Mouse (Mus musculus): Measurements from ENCODE around the gene Snai3. TPM values are rescaled to one million over a fixed set of nuclear protein-coding genes. Genes with fewer than 3 reads are reported as not detected.
A peak's percentile ranks its signal among the peaks of the same experiment; 100 is the strongest.

Snai3 gene
- polyA plus RNA-seq, 1 experiment from 2014 or later = not detected

DNA sequence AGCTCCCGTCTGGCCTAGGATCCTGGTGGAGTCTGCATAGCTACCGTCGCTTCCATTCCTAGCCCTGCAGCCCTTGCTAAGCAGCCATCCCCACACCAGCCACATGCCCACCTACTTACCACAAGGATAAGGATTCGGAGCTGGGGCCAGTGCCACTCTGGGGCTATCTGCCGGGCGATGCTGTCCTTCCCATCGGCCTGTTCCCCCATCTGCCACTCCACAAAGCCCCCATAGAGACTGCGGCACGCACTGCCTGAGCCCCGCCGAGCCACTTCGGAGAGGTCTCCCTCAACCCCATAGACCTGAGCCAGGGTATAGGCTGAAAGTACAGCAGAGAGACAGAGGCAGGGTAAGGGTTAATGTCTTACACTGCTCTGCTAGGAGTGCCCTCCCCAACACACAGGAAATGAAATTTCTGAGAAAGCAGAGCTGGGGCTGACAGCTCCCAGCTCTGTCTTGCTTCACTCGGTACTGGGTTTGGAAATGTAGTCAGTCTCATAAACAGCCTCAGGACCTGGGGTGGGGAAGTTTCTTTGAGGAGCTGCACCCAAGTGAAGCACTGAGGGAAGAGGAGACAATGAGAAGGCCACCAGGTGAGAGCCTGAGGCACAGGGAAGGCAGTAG is 22.7 kb downstream of the Snai3 start:
- peaks cover 17% of the 10 kb centered on the region for H3K36me3 ChIP-seq (ENCODE audit: control insufficient read depth, insufficient read depth, low read length)
- no peak for ATAC-seq (ENCODE audit: insufficient number of reproducible peaks, low FRiP score, low TSS enrichment, low read depth)

DNA sequence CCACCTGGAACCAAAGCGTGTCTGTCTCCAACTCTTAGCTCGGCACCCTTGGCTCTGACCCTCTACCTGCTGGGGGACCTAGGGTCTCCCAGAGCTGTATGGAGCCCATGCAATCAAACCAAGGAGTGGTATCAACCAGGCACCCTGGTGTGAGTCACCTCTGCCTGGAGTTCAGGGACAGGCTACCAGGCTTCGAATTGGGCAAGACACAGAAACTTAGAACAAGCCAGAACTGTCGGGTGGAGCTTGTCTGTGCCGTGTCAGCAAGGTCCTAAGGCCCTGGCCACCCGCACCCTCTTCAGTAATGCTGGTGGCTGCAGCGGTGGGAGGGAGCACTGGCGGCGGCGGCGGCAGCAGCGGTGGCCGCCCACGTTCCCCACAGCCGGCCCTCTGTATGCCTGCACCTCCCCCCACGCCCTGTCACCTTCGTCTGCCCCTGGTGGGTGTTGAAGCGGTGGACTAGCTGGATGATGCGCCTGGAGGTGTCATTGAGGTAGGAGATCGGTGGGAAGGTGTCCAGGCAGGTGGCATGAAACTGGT is 23.9 kb downstream of the Snai3 start:
- peaks cover 17% of the 10 kb centered on the region for H3K36me3 ChIP-seq (ENCODE audit: control insufficient read depth, insufficient read depth, low read length)

More for the DNA sequence above, 22.7 kb downstream of the Snai3 start:
- no peak overlapping the region for H3K9ac ChIP-seq (ENCODE audit: low read length)
- H3K4me3 ChIP-seq (ENCODE audit: low read depth, low read length) = no peak overlapping the region
- WGBS = 86% methylated on average over 13 of the region's 13 CpGs
- no peak for DNase-seq (ENCODE audit: low spot score)
- H3K4me1 ChIP-seq (ENCODE audit: control insufficient read depth, insufficient read depth, low read length) = peaks cover 5% of the 10 kb centered on the region; the same call in 1 of the 2 replicates
- H3K27me3 ChIP-seq (ENCODE audit: control insufficient read depth, insufficient read depth, low read length) = no peaks in the 10 kb centered on the region
- no peak overlapping the region for H3K27ac ChIP-seq (replicated peaks; ENCODE audit: low read depth, low read length)
- H3K4me2 ChIP-seq (ENCODE audit: low read depth, severe bottlenecking) = no peak overlapping the region
- H3K9me3 ChIP-seq (ENCODE audit: control insufficient read depth, low read length) = no peaks in the 10 kb centered on the region

GRCm38 (mm10) chr8:122436146-122436545 is 24.4 kb downstream of the Snai3 start:
- H3K9ac ChIP-seq (ENCODE audit: low read length) = no peak overlapping the region
- H3K4me3 ChIP-seq (ENCODE audit: low read depth, low read length) = no peak overlapping the region
- H3K27me3 ChIP-seq (ENCODE audit: control insufficient read depth, insufficient read depth, low read length) = no peaks in the 10 kb centered on the region
- no peak for ATAC-seq (ENCODE audit: insufficient number of reproducible peaks, low FRiP score, low TSS enrichment, low read depth)
- DNase-seq (ENCODE audit: low spot score) = no peak
- no peaks in the 10 kb centered on the region for H3K9me3 ChIP-seq (ENCODE audit: control insufficient read depth, low read length)
- H3K36me3 ChIP-seq (ENCODE audit: control insufficient read depth, insufficient read depth, low read length) = peaks cover 17% of the 10 kb centered on the region
- no peak overlapping the region for H3K27ac ChIP-seq (replicated peaks; ENCODE audit: low read depth, low read length)
- no peak overlapping the region for H3K4me2 ChIP-seq (ENCODE audit: low read depth, severe bottlenecking)
- WGBS = 96% methylated on average over 9 of the region's 9 CpGs
- peaks cover 9% of the 10 kb centered on the region for H3K4me1 ChIP-seq (ENCODE audit: control insufficient read depth, insufficient read depth, low read length)

More for the DNA sequence above, 23.9 kb downstream of the Snai3 start:
- H3K27me3 ChIP-seq (ENCODE audit: control insufficient read depth, insufficient read depth, low read length) = no peaks in the 10 kb centered on the region
- H3K4me1 ChIP-seq (ENCODE audit: control insufficient read depth, insufficient read depth, low read length) = peaks cover 8% of the 10 kb centered on the region
- WGBS = 84% methylated on average over 20 of the region's 20 CpGs
- ATAC-seq (ENCODE audit: insufficient number of reproducible peaks, low FRiP score, low TSS enrichment, low read depth) (no peak), DNase-seq (ENCODE audit: low spot score) (no peak)
- no peak overlapping the region for H3K4me2 ChIP-seq (ENCODE audit: low read depth, severe bottlenecking)
- H3K9ac ChIP-seq (ENCODE audit: low read length) = no peak overlapping the region
- no peak overlapping the region for H3K27ac ChIP-seq (replicated peaks; ENCODE audit: low read depth, low read length)
- H3K9me3 ChIP-seq (ENCODE audit: control insufficient read depth, low read length) = no peaks in the 10 kb centered on the region
- no peak overlapping the region for H3K4me3 ChIP-seq (ENCODE audit: low read depth, low read length)

- no peak for DNase-seq (ENCODE audit: low spot score)
- Histone ChIP-seq H3K9me3 (ENCODE audit: control insufficient read depth, low read length) (no peaks in the 10 kb centered on the region), H3K9ac (ENCODE audit: low read length) (no peak overlapping the region), H3K4me1 (ENCODE audit: control insufficient read depth, insufficient read depth, low read length) (peaks cover 9% of the 10 kb centered on the region), H3K4me3 (ENCODE audit: low read depth, low read length) (no peak overlapping the region), H3K27me3 (ENCODE audit: control insufficient read depth, insufficient read depth, low read length) (no peaks in the 10 kb centered on the region), H3K4me2 (ENCODE audit: low read depth, severe bottlenecking) (no peak overlapping the region), H3K27ac (replicated peaks; ENCODE audit: low read depth, low read length) (no peak overlapping the region), H3K36me3 (ENCODE audit: control insufficient read depth, insufficient read depth, low read length) (peaks cover 17% of the 10 kb centered on the region)
- WGBS = 90% methylated on average over 6 of the region's 6 CpGs
- no peak for ATAC-seq (ENCODE audit: insufficient number of reproducible peaks, low FRiP score, low TSS enrichment, low read depth)
These were observed 25.2 kb downstream of the Snai3 start for GRCm38 (mm10) chr8:122435375-122435774.

- 71% methylated on average over 11 of the region's 11 CpGs for WGBS
- Histone ChIP-seq H3K9ac (ENCODE audit: low read length) (no peak overlapping the region), H3K9me3 (ENCODE audit: control insufficient read depth, low read length) (no peaks in the 10 kb centered on the region), H3K4me1 (ENCODE audit: control insufficient read depth, insufficient read depth, low read length) (peaks cover 9% of the 10 kb centered on the region), H3K36me3 (ENCODE audit: control insufficient read depth, insufficient read depth, low read length) (peaks cover 15% of the 10 kb centered on the region), H3K4me2 (ENCODE audit: low read depth, severe bottlenecking) (peak overlapping the region; percentile 70; the same call in 1 of the 2 replicates), H3K27ac (replicated peaks; ENCODE audit: low read depth, low read length) (no peak overlapping the region), H3K27me3 (ENCODE audit: control insufficient read depth, insufficient read depth, low read length) (no peaks in the 10 kb centered on the region), H3K4me3 (ENCODE audit: low read depth, low read length) (no peak overlapping the region)
- DNase-seq (ENCODE audit: low spot score) (no peak), ATAC-seq (ENCODE audit: insufficient number of reproducible peaks, low FRiP score, low TSS enrichment, low read depth) (no peak)
These were observed 27.1 kb downstream of the Snai3 start for GRCm38 (mm10) chr8:122433269-122433905.

DNA sequence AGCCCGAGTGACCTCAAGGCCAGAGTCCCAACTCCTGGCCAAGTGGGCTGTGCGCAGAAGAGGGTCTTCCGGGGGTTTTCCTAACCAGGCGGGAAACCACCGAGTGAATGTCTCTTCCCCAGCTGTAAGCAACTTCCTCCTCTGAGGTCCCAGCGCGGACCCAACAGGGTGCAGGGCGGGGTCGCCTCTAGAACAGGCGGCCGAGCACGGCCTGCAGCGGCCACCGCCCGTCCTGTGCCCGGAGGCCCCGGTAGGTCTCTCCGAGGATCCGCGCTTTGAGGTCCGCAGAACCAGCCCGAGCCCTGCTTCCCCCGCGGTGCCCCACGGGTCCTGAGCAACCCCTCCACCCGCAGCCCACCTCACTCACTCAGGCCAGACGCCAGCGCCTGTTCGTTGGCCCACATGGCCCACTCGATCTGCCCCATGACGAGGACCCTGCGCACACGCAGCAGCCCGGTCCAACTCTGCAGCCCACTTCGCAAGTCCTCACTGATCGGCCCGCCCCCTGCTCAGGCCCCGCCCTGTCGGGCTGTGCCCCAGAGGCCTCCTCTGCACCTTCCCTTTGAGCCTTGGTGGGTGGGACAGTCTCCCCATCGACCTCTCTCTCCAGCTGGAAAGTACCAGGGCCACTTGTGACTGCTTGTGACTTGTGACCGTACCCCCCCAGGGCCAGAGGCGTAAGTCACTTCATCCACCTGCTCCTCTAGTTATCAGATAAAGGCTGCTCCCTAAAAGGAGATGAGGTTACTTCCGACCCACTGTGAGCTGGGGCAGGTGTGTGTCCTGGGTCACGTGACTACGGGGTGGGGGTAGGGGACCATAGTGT is 27.9 kb downstream of the Snai3 start, which contains the start of gene Cyba:
TSS of gene Cyba (minus strand) at position 488 of the 826 bp plus-strand sequence.
- DNase-seq (ENCODE audit: low spot score) (peak; percentile 74), ATAC-seq (ENCODE audit: insufficient number of reproducible peaks, low FRiP score, low TSS enrichment, low read depth) (peak; percentile 63)
- H3K9me3 ChIP-seq (ENCODE audit: control insufficient read depth, low read length) = no peaks in the 10 kb centered on the region
- peak within 1 kb of the TSS; percentile 35 for H3K4me3 ChIP-seq (ENCODE audit: low read depth, low read length)
- peaks cover 7% of the 10 kb centered on the region for H3K4me1 ChIP-seq (ENCODE audit: control insufficient read depth, insufficient read depth, low read length)
- H3K4me2 ChIP-seq (ENCODE audit: low read depth, severe bottlenecking) = peak within 1 kb of the TSS; percentile 70
- 4% methylated on average over 45 of the region's 45 CpGs for WGBS
- H3K36me3 ChIP-seq (ENCODE audit: control insufficient read depth, insufficient read depth, low read length) = peaks cover 13% of the 10 kb centered on the region; the same call in 1 of the 2 replicates
- H3K27me3 ChIP-seq (ENCODE audit: control insufficient read depth, insufficient read depth, low read length) = no peaks in the 10 kb centered on the region
- peak within 1 kb of the TSS; percentile 63 for H3K9ac ChIP-seq (ENCODE audit: low read length)
- H3K27ac ChIP-seq (replicated peaks; ENCODE audit: low read depth, low read length) = no peak within 1 kb of the TSS

- Histone ChIP-seq H3K27ac (replicated peaks; ENCODE audit: low read depth, low read length) (no peak overlapping the region), H3K4me3 (ENCODE audit: low read depth, low read length) (peak overlapping the region; percentile 35), H3K9me3 (ENCODE audit: control insufficient read depth, low read length) (no peaks in the 10 kb centered on the region), H3K4me1 (ENCODE audit: control insufficient read depth, insufficient read depth, low read length) (peaks cover 7% of the 10 kb centered on the region), H3K27me3 (ENCODE audit: control insufficient read depth, insufficient read depth, low read length) (no peaks in the 10 kb centered on the region), H3K4me2 (ENCODE audit: low read depth, severe bottlenecking) (peak overlapping the region; percentile 70), H3K36me3 (ENCODE audit: control insufficient read depth, insufficient read depth, low read length) (peaks cover 10% of the 10 kb centered on the region; the same call in 1 of the 2 replicates), H3K9ac (ENCODE audit: low read length) (peak overlapping the region; percentile 63)
- peak; percentile 55 for DNase-seq (ENCODE audit: low spot score)
- WGBS = 35% methylated on average over 18 of the region's 18 CpGs
- no peak for ATAC-seq (ENCODE audit: insufficient number of reproducible peaks, low FRiP score, low TSS enrichment, low read depth)
These were observed 28.7 kb downstream of the Snai3 start for GRCm38 (mm10) chr8:122431694-122432442.

Data from limb, embryonic 11.5 days (tissue).